Mouse (Mus musculus) heart, adult 2 months (tissue): ENCODE measurements around the gene Retsat. TPM values are rescaled to one million over a fixed set of nuclear protein-coding genes. Genes with fewer than 3 reads are reported as not detected.

ENCODE experiments used
- DNase-seq, 2 experiments: peaks; one replicate each; pipeline ENCODE4 v3.0.0; 2021
- H3K27ac ChIP-seq: fragments of 200-600 bp; 2 replicates; pipeline ENCODE4 v1.8.1; 2022
- H3K27me3 ChIP-seq: fragments of 200-500 bp; 2 replicates; pipeline ENCODE4 v1.6.1; 2012; ENCODE audit warnings: mild to moderate bottlenecking, low read length, inconsistent platforms, mixed read lengths; ENCODE audit not compliant: control insufficient read depth, insufficient read depth
- H3K36me3 ChIP-seq: fragments of 200-500 bp; 2 replicates; pipeline ENCODE4 v1.6.1; 2012; ENCODE audit warnings: low read length, inconsistent platforms; ENCODE audit not compliant: control insufficient read depth, insufficient read depth
- H3K4me1 ChIP-seq: fragments of 200-500 bp; 2 replicates; pipeline ENCODE4 v1.6.1; 2011; ENCODE audit warnings: low read length; ENCODE audit not compliant: control insufficient read depth, insufficient read depth
- H3K4me3 ChIP-seq: fragments of 200-600 bp; 2 replicates; pipeline ENCODE4 v1.8.1; 2022
- H3K79me2 ChIP-seq: fragments of 200-500 bp; replicated peaks from 2 replicates; pipeline ENCODE4 v1.6.1; 2012; ENCODE audit warnings: mild to moderate bottlenecking, inconsistent platforms, low read length, moderate library complexity, mixed read lengths; ENCODE audit not compliant: control insufficient read depth, insufficient read depth
- H3K9ac ChIP-seq: fragments of 200-500 bp; 2 replicates; pipeline ENCODE4 v1.6.1; 2012; ENCODE audit warnings: low read depth, mild to moderate bottlenecking, control low read depth, inconsistent platforms, low read length, mixed read lengths
- CTCF ChIP-seq: fragments of 200-600 bp; IDR thresholded peaks from 2 replicates; pipeline ENCODE4 v1.8.1; 2022; ENCODE audit warnings: antibody characterized with exemption, mild to moderate bottlenecking, moderate library complexity
- EP300 ChIP-seq: fragments of 200-500 bp; IDR thresholded peaks from 2 replicates; pipeline ENCODE4 v1.6.1; 2011; ENCODE audit warnings: low read depth, low read length, control low read depth; ENCODE audit not compliant: insufficient read depth
- POLR2A ChIP-seq: fragments of 200-500 bp; IDR thresholded peaks from 2 replicates; pipeline ENCODE4 v1.6.1; 2011; ENCODE audit warnings: mild to moderate bottlenecking, low read depth, low read length, control low read depth; ENCODE audit not compliant: insufficient read depth
- WGBS: fragments of 180-500 bp; shearing (Covaris S2); methylation state at CpG from one replicate; pipeline ENCODE4 v1.1.7; 2018; 5-methylcytosine and 5-hydroxymethylcytosine counted together
- intact Hi-C: fragments of 180-260 bp; cut with DNase I; formaldehyde crosslinking; loops from one replicate; pipeline ENCODE4 v1.15.1; 2025
- polyA plus RNA-seq: library from polyadenylated mRNA; depleted of rRNA; stranded (reverse); fragments of >200 nt; gene quantifications from 2 replicates; pipeline ENCODE4 v1.2.3, GENCODE M21; 2012
- total RNA-seq, 2 experiments: library from RNA; stranded (reverse); gene quantifications; 2 replicates each; pipeline ENCODE4 v1.2.3; 2021

The Retsat gene
- total and polyA plus RNA-seq, 3 experiments: 57.1 to 181 (median 155) TPM

GRCm38 (mm10) chr6:72615561-72616375, 17.5 kb downstream of the Retsat start:
- peak in 1 of 2 experiments; percentile 11 for DNase-seq
- Histone ChIP-seq H3K27me3 (no peaks in the 10 kb centered on the region), H3K4me1 (peaks cover 6% of the 10 kb centered on the region), H3K4me3 (peak overlapping the region; percentile 83), H3K79me2 (no peaks in the 10 kb centered on the region), H3K9ac (peak overlapping the region; percentile 66), H3K27ac (peak overlapping the region; percentile 88), H3K36me3 (peaks cover 28% of the 10 kb centered on the region)
- intact Hi-C loops: loop anchor here (2.0 kb wide), 1 partner anchor 15 kb away; no protein-coding TSS in a partner anchor
- TF ChIP-seq CTCF: no peak
- no peak for TF ChIP-seq POLR2A
- TF ChIP-seq EP300: no peak
- WGBS: 10% methylated on average over 25 of the region's 25 CpGs

GRCm38 (mm10) chr6:72616643-72617288, 18.5 kb downstream of the Retsat start, which contains the start of gene Tgoln1:
Gene Tgoln1 (minus strand): TSS chr6:72617000.
- peak within 1 kb of the TSS; percentile 83 for H3K4me3 ChIP-seq
- H3K4me1 ChIP-seq: peaks cover 6% of the 10 kb centered on the region
- WGBS: under 1% methylated on average over 41 of the region's 41 CpGs
- H3K79me2 ChIP-seq: no peaks in the 10 kb centered on the region
- intact Hi-C loops: loop anchor here (2.0 kb wide), 1 partner anchor 16 kb away; no protein-coding TSS in a partner anchor
- H3K27me3 ChIP-seq: no peaks in the 10 kb centered on the region
- TF ChIP-seq CTCF (no peak), POLR2A (peak; percentile 99), EP300 (peak; percentile 69; the same call in 1 of the 2 replicates)
- peak within 1 kb of the TSS; percentile 88 for H3K27ac ChIP-seq
- peak; percentile 96 for DNase-seq
- H3K9ac ChIP-seq: peak within 1 kb of the TSS; percentile 82
- peaks cover 25% of the 10 kb centered on the region for H3K36me3 ChIP-seq

- Histone ChIP-seq H3K4me1 (peaks cover 4% of the 10 kb centered on the region), H3K27me3 (no peaks in the 10 kb centered on the region), H3K4me3 (no peak overlapping the region), H3K9ac (no peak overlapping the region), H3K27ac (no peak overlapping the region), H3K36me3 (peaks cover 11% of the 10 kb centered on the region), H3K79me2 (no peaks in the 10 kb centered on the region)
- no peak for DNase-seq
- intact Hi-C loops: no loop called here
- TF ChIP-seq EP300 (no peak), POLR2A (no peak), CTCF (no peak)
- WGBS: 26% methylated on average over 12 of the region's 12 CpGs
Observed at GRCm38 (mm10) chr6:72619734-72620532, 21.7 kb downstream of the Retsat start.

- Histone ChIP-seq H3K79me2 (no peaks in the 10 kb centered on the region), H3K9ac (no peak overlapping the region), H3K36me3 (peaks cover 2% of the 10 kb centered on the region; the same call in 1 of the 2 replicates), H3K4me3 (no peak overlapping the region), H3K27me3 (no peaks in the 10 kb centered on the region), H3K27ac (no peak overlapping the region), H3K4me1 (peaks cover 4% of the 10 kb centered on the region)
- intact Hi-C loops: no loop called here
- WGBS: 41% methylated on average over 5 of the region's 5 CpGs
- no peak for DNase-seq
- TF ChIP-seq CTCF (no peak), EP300 (no peak), POLR2A (no peak)
Observed at GRCm38 (mm10) chr6:72620920-72621319, 22.6 kb downstream of the Retsat start.

- no peak overlapping the region for H3K4me3 ChIP-seq
- WGBS: 59% methylated on average over 3 of the region's 3 CpGs
- no peaks in the 10 kb centered on the region; the same call in 1 of the 2 replicates for H3K4me1 ChIP-seq
- intact Hi-C loops: no loop called here
- no peak overlapping the region for H3K27ac ChIP-seq
- H3K9ac ChIP-seq: no peak overlapping the region
- no peaks in the 10 kb centered on the region for H3K27me3 ChIP-seq
- H3K36me3 ChIP-seq: no peaks in the 10 kb centered on the region
- TF ChIP-seq EP300 (no peak), CTCF (no peak), POLR2A (no peak)
- DNase-seq: no peak
- H3K79me2 ChIP-seq: no peaks in the 10 kb centered on the region
Observed at GRCm38 (mm10) chr6:72622917-72623316, 24.6 kb downstream of the Retsat start.
